18 mouse cellular contexts compared by ENCODE assay signal in genomic region chr2:170351847-170352246, GRCm38 (mm10).
A peak's percentile ranks its signal among the peaks of the same experiment; 100 is the strongest.
DNase-seq lines count a peak whose midpoint lies in the region; ATAC-seq and TF ChIP-seq lines count a peak whose summit lies in the region.
"Had no signal": no experiment of that assay in that cellular context is flagged by ENCODE, and none has a peak within 500 bp of the region (broad histone marks: within the 10 kb centered on the region; RNA-seq: fewer than 3 reads in every experiment).

No protein-coding gene starts in this region.

- H3K9me3 ChIP-seq in heart, embryonic 16.5 days (replicated peaks; ENCODE audit: control insufficient read depth, low read length), result no peaks in the 10 kb centered on the region
- peaks cover 2% of the 10 kb centered on the region; the same call in 1 of the 2 replicates for H3K9me3 ChIP-seq in liver, embryonic 13.5 days (replicated peaks)
- no peaks in the 10 kb centered on the region for H3K9me3 ChIP-seq in liver, postnatal 0 days (ENCODE audit: low read length)
- H3K9me3 ChIP-seq in liver, embryonic 15.5 days (replicated peaks), result no peaks in the 10 kb centered on the region
- H3K9me3 ChIP-seq: limb, embryonic 13.5 days; neural tube, embryonic 15.5 days had no signal

- peaks cover 17% of the 10 kb centered on the region for H3K4me1 ChIP-seq in heart, embryonic 16.5 days (ENCODE audit: control insufficient read depth, insufficient read depth, low read length)
- 0 out of 2 replicates have a peak, but pooled peaks cover 5% of the 10 kb centered on the region for H3K4me1 ChIP-seq in liver, embryonic 13.5 days (replicated peaks)
- H3K4me1 ChIP-seq in liver, postnatal 0 days (ENCODE audit: insufficient read depth), result peaks cover 3% of the 10 kb centered on the region
- H3K4me1 ChIP-seq in liver, embryonic 15.5 days (replicated peaks), result no peaks in the 10 kb centered on the region

- H3K4me3 ChIP-seq in heart, embryonic 16.5 days (ENCODE audit: low read length), result no peak overlapping the region
- no peak overlapping the region for H3K4me3 ChIP-seq in liver, embryonic 13.5 days (replicated peaks)
- no peak overlapping the region for H3K4me3 ChIP-seq in liver, postnatal 0 days (ENCODE audit: low read depth, low read length)
- no peak overlapping the region for H3K4me3 ChIP-seq in liver, embryonic 15.5 days (replicated peaks)
- H3K4me3 ChIP-seq: limb, embryonic 13.5 days; myocyte; neural tube, embryonic 15.5 days had no signal

- 86% methylated on average over 6 of the region's 6 CpGs for WGBS in heart, embryonic 16.5 days
- 57% methylated on average over 6 of the region's 6 CpGs for WGBS in liver, embryonic 13.5 days (ENCODE audit: insufficient replicate concordance)
- WGBS in liver, postnatal 0 days (ENCODE audit: insufficient replicate concordance), result 71% methylated on average over 6 of the region's 6 CpGs
- WGBS in liver, embryonic 15.5 days (ENCODE audit: insufficient replicate concordance), result 59% methylated on average over 6 of the region's 6 CpGs

- intact Hi-C loops in left cerebral cortex, postnatal 36 days (cut with DNase I), result no loop called here

- 0 out of 2 replicates have a peak, but pooled peaks have one; percentile 29 for ATAC-seq in heart, embryonic 16.5 days (replicated peaks; ENCODE audit: extremely low read depth, insufficient read depth, low FRiP score)
- ATAC-seq in liver, embryonic 13.5 days (ENCODE audit: low read depth), result peak; percentile 45; the same call in 1 of the 2 replicates
- no peak for ATAC-seq in liver, postnatal 0 days
- ATAC-seq in common myeloid progenitor, adult 5-6 weeks (replicated peaks; ENCODE audit: low read depth, poor library complexity, severe bottlenecking), result peak; percentile 30
- ATAC-seq in liver, embryonic 15.5 days (ENCODE audit: insufficient read depth), result peak; percentile 37

- H3K4me2 ChIP-seq in heart, embryonic 16.5 days (ENCODE audit: low read depth, low read length), result no peak overlapping the region
- H3K4me2 ChIP-seq in liver, embryonic 13.5 days, result no peak overlapping the region
- no peak overlapping the region for H3K4me2 ChIP-seq in liver, postnatal 0 days (ENCODE audit: low read depth, low read length)
- no peak overlapping the region for H3K4me2 ChIP-seq in liver, embryonic 15.5 days
- H3K4me2 ChIP-seq: hindbrain, embryonic 14.5 days; limb, embryonic 13.5 days; neural tube, embryonic 15.5 days had no signal

- TF ChIP-seq CTCF in liver, postnatal 0 days (IDR thresholded peaks at IDR 0.05; ENCODE audit: low read depth), result no peak

- TF ChIP-seq EP300 in liver, postnatal 0 days (IDR thresholded peaks at IDR 0.05; ENCODE audit: low read depth), result no peak

- DNase-seq in heart, postnatal 4 days, result no peak
- no peak for DNase-seq in liver, embryonic 13.5 days
- DNase-seq in liver, postnatal 0 days, result no peak
- no peak for DNase-seq in left cerebral cortex, postnatal 36 days (ENCODE audit: low spot score in 2 of 2)
- DNase-seq: cerebellum, adult 8-10 months; gastrocnemius, postnatal 36 days; kidney, adult 11 months; kidney, postnatal 14 days; lung, postnatal 14 days; right cerebral cortex, postnatal 4 days; thymus, postnatal 14 days had no signal

- H3K27ac ChIP-seq in heart, embryonic 16.5 days (ENCODE audit: low read length), result no peak overlapping the region
- H3K27ac ChIP-seq in liver, embryonic 13.5 days, result no peak overlapping the region
- H3K27ac ChIP-seq in liver, postnatal 0 days (ENCODE audit: low read depth), result no peak overlapping the region
- no peak overlapping the region for H3K27ac ChIP-seq in liver, embryonic 15.5 days (replicated peaks)
- H3K27ac ChIP-seq: hindbrain, embryonic 14.5 days; limb, embryonic 13.5 days; neural tube, embryonic 15.5 days had no signal

- H3K9ac ChIP-seq in heart, embryonic 16.5 days (ENCODE audit: low read length), result no peak overlapping the region
- no peak overlapping the region for H3K9ac ChIP-seq in liver, embryonic 13.5 days
- no peak overlapping the region for H3K9ac ChIP-seq in liver, postnatal 0 days (replicated peaks)
- H3K9ac ChIP-seq in liver, embryonic 15.5 days, result no peak overlapping the region
- H3K9ac ChIP-seq: hindbrain, embryonic 14.5 days; limb, embryonic 13.5 days; neural tube, embryonic 15.5 days had no signal

- H3K27me3 ChIP-seq in heart, embryonic 16.5 days (ENCODE audit: control insufficient read depth, insufficient read depth, low read length), result no peaks in the 10 kb centered on the region
- H3K27me3 ChIP-seq in liver, embryonic 13.5 days, result no peaks in the 10 kb centered on the region
- no peaks in the 10 kb centered on the region for H3K27me3 ChIP-seq in liver, postnatal 0 days (ENCODE audit: insufficient read depth, low read length)
- H3K27me3 ChIP-seq in liver, embryonic 15.5 days, result no peaks in the 10 kb centered on the region
- H3K27me3 ChIP-seq: limb, embryonic 13.5 days; neural tube, embryonic 15.5 days had no signal

- no peaks in the 10 kb centered on the region for H3K36me3 ChIP-seq in heart, embryonic 16.5 days (ENCODE audit: control insufficient read depth, insufficient read depth)
- no peaks in the 10 kb centered on the region for H3K36me3 ChIP-seq in liver, embryonic 13.5 days
- no peaks in the 10 kb centered on the region for H3K36me3 ChIP-seq in liver, postnatal 0 days (replicated peaks; ENCODE audit: insufficient read depth, low read length)
- no peaks in the 10 kb centered on the region for H3K36me3 ChIP-seq in liver, embryonic 15.5 days (replicated peaks)
- H3K36me3 ChIP-seq: limb, embryonic 13.5 days; neural tube, embryonic 15.5 days had no signal
